Mouse (Mus musculus): Measurements from ENCODE around the gene AU040320. TPM values are rescaled to one million over a fixed set of nuclear protein-coding genes. Genes with fewer than 3 reads are reported as not detected.

AU040320 gene
- polyA plus RNA-seq, 1 experiment from 2014 or later: 6.4 TPM

- ATAC-seq (ENCODE audit: low read depth) (no peak), DNase-seq (no peak)
- no peaks in the 10 kb centered on the region for H3K27me3 ChIP-seq
- H3K9me3 ChIP-seq (replicated peaks): no peaks in the 10 kb centered on the region
- peak overlapping the region; percentile 80 for H3K4me3 ChIP-seq (replicated peaks)
- peaks cover 44% of the 10 kb centered on the region for H3K4me1 ChIP-seq (replicated peaks)
- no peak overlapping the region for H3K9ac ChIP-seq
- 75% methylated on average over 10 of the region's 10 CpGs for WGBS (ENCODE audit: insufficient replicate concordance)
- H3K4me2 ChIP-seq: peak overlapping the region; percentile 98
- H3K27ac ChIP-seq: no peak overlapping the region
- peaks cover 35% of the 10 kb centered on the region for H3K36me3 ChIP-seq
Observed at GRCm38 (mm10) chr4:126751556-126752023, 1.8 kb upstream of the AU040320 start.

GRCm38 (mm10) chr4:126752024-126752607, 1.2 kb upstream of the AU040320 start:
- H3K4me3 ChIP-seq (replicated peaks): peak overlapping the region; percentile 80
- peaks cover 30% of the 10 kb centered on the region for H3K36me3 ChIP-seq
- H3K9me3 ChIP-seq (replicated peaks): no peaks in the 10 kb centered on the region
- no peak for ATAC-seq (ENCODE audit: low read depth)
- peak overlapping the region; percentile 98 for H3K4me2 ChIP-seq
- peaks cover 42% of the 10 kb centered on the region for H3K4me1 ChIP-seq (replicated peaks)
- WGBS (ENCODE audit: insufficient replicate concordance): 17% methylated on average over 13 of the region's 13 CpGs
- peak overlapping the region; percentile 87 for H3K9ac ChIP-seq
- no peak for DNase-seq
- no peak overlapping the region for H3K27ac ChIP-seq
- H3K27me3 ChIP-seq: no peaks in the 10 kb centered on the region

- H3K27ac ChIP-seq: no peak overlapping the region
- ATAC-seq (ENCODE audit: low read depth) (no peak), DNase-seq (no peak)
Observed at GRCm38 (mm10) chr4:126752608-126753141, 669 bp upstream of the AU040320 start.

GRCm38 (mm10) chr4:126754231-126754611, 877 bp downstream of the AU040320 start:
- no peak for ATAC-seq (ENCODE audit: low read depth)
- H3K27ac ChIP-seq: peak overlapping the region; percentile 84; the same call in 1 of the 2 replicates

More at GRCm38 (mm10) chr4:126752608-126753141, 669 bp upstream of the AU040320 start:
- peaks cover 40% of the 10 kb centered on the region for H3K4me1 ChIP-seq (replicated peaks)
- peaks cover 27% of the 10 kb centered on the region for H3K36me3 ChIP-seq
- H3K4me2 ChIP-seq: peak overlapping the region; percentile 98
- H3K9me3 ChIP-seq (replicated peaks): no peaks in the 10 kb centered on the region
- WGBS (ENCODE audit: insufficient replicate concordance): under 1% methylated on average over 23 of the region's 23 CpGs
- peak overlapping the region; percentile 87 for H3K9ac ChIP-seq
- H3K4me3 ChIP-seq (replicated peaks): peak overlapping the region; percentile 80
- no peaks in the 10 kb centered on the region for H3K27me3 ChIP-seq

GRCm38 (mm10) chr4:126754736-126755374, 1.5 kb downstream of the AU040320 start:
- Histone ChIP-seq H3K4me3 (replicated peaks) (peak overlapping the region; percentile 80), H3K36me3 (peaks cover 10% of the 10 kb centered on the region), H3K27me3 (no peaks in the 10 kb centered on the region), H3K9ac (peak overlapping the region; percentile 87), H3K27ac (no peak overlapping the region), H3K4me1 (replicated peaks) (peaks cover 35% of the 10 kb centered on the region), H3K9me3 (replicated peaks) (no peaks in the 10 kb centered on the region), H3K4me2 (peak overlapping the region; percentile 98)
- WGBS (ENCODE audit: insufficient replicate concordance): 57% methylated on average over 12 of the region's 12 CpGs
- ATAC-seq (ENCODE audit: low read depth) (no peak), DNase-seq (no peak)

More at GRCm38 (mm10) chr4:126754231-126754611, 877 bp downstream of the AU040320 start:
- Histone ChIP-seq H3K36me3 (peaks cover 16% of the 10 kb centered on the region), H3K4me3 (replicated peaks) (peak overlapping the region; percentile 80), H3K27me3 (no peaks in the 10 kb centered on the region), H3K4me1 (replicated peaks) (peaks cover 37% of the 10 kb centered on the region), H3K9me3 (replicated peaks) (no peaks in the 10 kb centered on the region), H3K4me2 (peak overlapping the region; percentile 98), H3K9ac (peak overlapping the region; percentile 87)
- WGBS (ENCODE audit: insufficient replicate concordance): 3% methylated on average over 12 of the region's 12 CpGs
- DNase-seq: no peak

- Histone ChIP-seq H3K4me1 (replicated peaks) (peaks cover 25% of the 10 kb centered on the region), H3K27ac (no peak overlapping the region), H3K27me3 (no peaks in the 10 kb centered on the region), H3K4me2 (no peak overlapping the region), H3K4me3 (replicated peaks) (no peak overlapping the region), H3K36me3 (peaks cover 11% of the 10 kb centered on the region; the same call in 1 of the 2 replicates), H3K9me3 (replicated peaks) (no peaks in the 10 kb centered on the region), H3K9ac (no peak overlapping the region)
- 75% methylated on average over 4 of the region's 4 CpGs for WGBS (ENCODE audit: insufficient replicate concordance)
- DNase-seq: no peak
- ATAC-seq (ENCODE audit: low read depth): no peak
Observed at GRCm38 (mm10) chr4:126756766-126757165, 3.4 kb downstream of the AU040320 start.

GRCm38 (mm10) chr4:126758299-126758698, 5.0 kb downstream of the AU040320 start:
- no peak overlapping the region for H3K27ac ChIP-seq
- 73% methylated on average over 5 of the region's 5 CpGs for WGBS (ENCODE audit: insufficient replicate concordance)
- no peak for ATAC-seq (ENCODE audit: low read depth)

GRCm38 (mm10) chr4:126759435-126759834, 6.1 kb downstream of the AU040320 start:
- Histone ChIP-seq H3K4me1 (replicated peaks) (peaks cover 9% of the 10 kb centered on the region), H3K27ac (no peak overlapping the region), H3K9ac (no peak overlapping the region), H3K4me3 (replicated peaks) (no peak overlapping the region), H3K36me3 (peaks cover 11% of the 10 kb centered on the region; the same call in 1 of the 2 replicates), H3K27me3 (no peaks in the 10 kb centered on the region), H3K9me3 (replicated peaks) (no peaks in the 10 kb centered on the region), H3K4me2 (no peak overlapping the region)
- WGBS (ENCODE audit: insufficient replicate concordance): 37% methylated on average over 2 of the region's 2 CpGs
- no peak for ATAC-seq (ENCODE audit: low read depth)
- no peak for DNase-seq

More at GRCm38 (mm10) chr4:126758299-126758698, 5.0 kb downstream of the AU040320 start:
- peaks cover 14% of the 10 kb centered on the region for H3K4me1 ChIP-seq (replicated peaks)
- no peak overlapping the region for H3K4me3 ChIP-seq (replicated peaks)
- H3K9ac ChIP-seq: no peak overlapping the region
- no peaks in the 10 kb centered on the region for H3K9me3 ChIP-seq (replicated peaks)
- H3K36me3 ChIP-seq: peaks cover 11% of the 10 kb centered on the region; the same call in 1 of the 2 replicates
- no peaks in the 10 kb centered on the region for H3K27me3 ChIP-seq
- no peak overlapping the region for H3K4me2 ChIP-seq
- no peak for DNase-seq

GRCm38 (mm10) chr4:126762586-126763359, 9.4 kb downstream of the AU040320 start:
- no peak overlapping the region for H3K4me2 ChIP-seq
- 73% methylated on average over 11 of the region's 11 CpGs for WGBS (ENCODE audit: insufficient replicate concordance)
- no peaks in the 10 kb centered on the region for H3K27me3 ChIP-seq
- ATAC-seq (ENCODE audit: low read depth) (no peak), DNase-seq (no peak)
- H3K9ac ChIP-seq: no peak overlapping the region
- H3K27ac ChIP-seq: no peak overlapping the region
- H3K9me3 ChIP-seq (replicated peaks): no peaks in the 10 kb centered on the region
- no peaks in the 10 kb centered on the region for H3K4me1 ChIP-seq (replicated peaks)
- no peak overlapping the region for H3K4me3 ChIP-seq (replicated peaks)
- H3K36me3 ChIP-seq: peaks cover 11% of the 10 kb centered on the region; the same call in 1 of the 2 replicates

GRCm38 (mm10) chr4:126763483-126763882, 10.1 kb downstream of the AU040320 start:
- Histone ChIP-seq H3K27me3 (no peaks in the 10 kb centered on the region), H3K9ac (no peak overlapping the region), H3K4me2 (no peak overlapping the region), H3K4me1 (replicated peaks) (no peaks in the 10 kb centered on the region), H3K36me3 (peaks cover 9% of the 10 kb centered on the region; the same call in 1 of the 2 replicates), H3K4me3 (replicated peaks) (no peak overlapping the region), H3K9me3 (replicated peaks) (no peaks in the 10 kb centered on the region), H3K27ac (no peak overlapping the region)
- WGBS (ENCODE audit: insufficient replicate concordance): 71% methylated on average over 2 of the region's 2 CpGs
- ATAC-seq (ENCODE audit: low read depth) (no peak), DNase-seq (no peak)

Measured in liver, embryonic 13.5 days (tissue).